Mouse (Mus musculus): ENCODE measurements around the gene Drg1.

The Drg1 gene

DNA sequence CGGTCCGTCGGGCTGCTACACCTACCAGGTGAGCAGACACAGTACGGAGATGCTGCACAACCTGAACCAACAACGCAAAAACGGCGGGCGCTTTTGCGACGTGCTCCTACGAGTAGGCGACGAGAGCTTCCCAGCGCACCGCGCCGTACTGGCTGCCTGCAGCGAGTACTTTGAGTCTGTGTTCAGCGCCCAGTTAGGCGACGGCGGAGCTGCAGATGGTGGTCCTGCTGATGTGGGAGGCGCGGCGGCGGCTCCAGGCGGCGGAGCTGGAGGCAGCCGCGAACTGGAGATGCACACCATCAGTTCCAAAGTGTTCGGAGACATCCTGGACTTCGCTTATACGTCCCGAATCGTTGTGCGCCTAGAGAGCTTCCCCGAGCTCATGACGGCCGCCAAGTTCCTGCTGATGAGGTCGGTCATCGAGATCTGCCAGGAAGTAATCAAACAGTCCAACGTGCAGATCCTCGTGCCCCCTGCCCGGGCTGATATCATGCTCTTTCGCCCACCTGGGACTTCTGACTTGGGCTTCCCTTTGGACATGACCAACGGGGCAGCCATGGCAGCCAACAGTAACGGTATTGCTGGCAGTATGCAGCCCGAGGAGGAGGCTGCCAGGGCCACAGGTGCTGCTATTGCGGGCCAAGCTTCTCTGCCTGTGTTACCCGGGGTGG lies 24.6 kb upstream of the Drg1 start:
- in situ Hi-C loops (cut with MboI; ENCODE audit: unreplicated experiment in 2 of 2): loop anchor here (5.0 kb wide), 1 partner anchor 42 kb away; the partner anchor contains the start of gene Pik3ip1 (in 2 of the 2)

DNA sequence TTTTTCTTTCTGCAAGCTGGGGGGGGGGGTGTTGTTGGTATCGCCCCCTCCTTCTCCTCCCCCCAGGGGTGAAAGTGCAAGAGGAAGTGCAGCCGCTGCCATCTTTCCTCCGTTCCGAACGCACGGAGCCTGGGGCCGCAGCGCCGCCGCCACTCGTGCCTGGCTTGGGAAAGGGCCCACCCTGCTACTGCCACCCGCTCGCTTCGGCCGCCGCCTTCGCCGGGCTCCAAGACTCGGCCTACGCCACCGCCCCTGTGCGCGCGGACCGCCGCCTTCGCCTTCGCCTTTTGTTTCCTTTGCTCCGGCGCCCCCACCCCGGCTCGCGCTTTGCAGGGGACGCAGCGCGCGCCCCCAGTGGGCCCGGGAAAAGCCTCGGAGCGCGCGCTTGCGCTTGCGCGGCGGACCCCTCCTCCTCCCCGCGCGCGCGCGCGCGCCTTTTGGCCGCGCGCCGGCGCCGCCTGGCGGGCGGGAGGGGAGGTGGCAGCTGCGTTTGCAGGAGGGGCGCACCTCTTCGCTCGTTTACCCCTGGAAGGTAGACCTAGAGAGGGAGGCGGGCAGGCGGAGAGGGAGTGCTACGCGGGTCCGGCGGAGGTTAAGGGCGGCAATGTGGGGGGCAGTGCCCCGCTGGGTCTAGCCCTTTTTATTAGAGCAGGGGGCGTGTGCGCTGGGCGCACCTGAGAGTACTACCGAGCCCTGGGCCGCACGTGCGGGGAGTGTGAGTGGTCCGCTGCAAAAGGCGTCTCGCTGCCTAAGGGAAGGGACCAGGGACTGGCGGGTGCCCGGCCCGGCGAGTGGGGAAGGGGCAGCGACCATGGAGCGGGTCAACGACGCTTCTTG lies 23.8 kb upstream of the Drg1 start:
- in situ Hi-C loops (cut with MboI; ENCODE audit: unreplicated experiment in 2 of 2): loop anchor here (5.0 kb wide), 1 partner anchor 42 kb away; the partner anchor contains the start of gene Pik3ip1 (in 2 of the 2)

DNA sequence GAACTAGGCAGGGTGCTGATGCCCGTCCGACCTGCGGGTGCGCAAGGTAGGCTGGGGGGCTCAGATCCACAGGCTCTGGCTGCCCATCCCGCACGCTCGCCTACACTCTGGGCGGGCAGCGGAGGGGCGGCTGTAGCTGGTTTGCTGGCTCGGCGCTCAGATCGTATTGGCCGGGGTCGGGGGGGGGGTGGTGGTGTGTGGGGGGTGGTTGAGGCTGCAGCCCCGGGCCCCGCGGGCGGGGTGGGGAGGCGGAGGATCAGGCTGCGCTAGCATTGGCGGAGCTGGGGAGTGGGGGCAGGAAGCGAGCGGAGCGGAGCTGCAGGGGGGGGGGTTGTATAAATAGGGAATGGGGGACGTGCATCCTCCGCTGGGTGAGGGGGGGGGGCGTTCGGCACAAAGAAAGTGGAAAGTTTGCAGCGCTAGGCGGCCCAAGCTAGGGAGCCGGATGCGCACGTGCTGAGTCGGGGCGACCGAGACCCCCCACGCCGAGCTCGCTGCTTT lies 23.1 kb upstream of the Drg1 start:
- in situ Hi-C loops (cut with MboI; ENCODE audit: unreplicated experiment in 2 of 2): no loop called here

DNA sequence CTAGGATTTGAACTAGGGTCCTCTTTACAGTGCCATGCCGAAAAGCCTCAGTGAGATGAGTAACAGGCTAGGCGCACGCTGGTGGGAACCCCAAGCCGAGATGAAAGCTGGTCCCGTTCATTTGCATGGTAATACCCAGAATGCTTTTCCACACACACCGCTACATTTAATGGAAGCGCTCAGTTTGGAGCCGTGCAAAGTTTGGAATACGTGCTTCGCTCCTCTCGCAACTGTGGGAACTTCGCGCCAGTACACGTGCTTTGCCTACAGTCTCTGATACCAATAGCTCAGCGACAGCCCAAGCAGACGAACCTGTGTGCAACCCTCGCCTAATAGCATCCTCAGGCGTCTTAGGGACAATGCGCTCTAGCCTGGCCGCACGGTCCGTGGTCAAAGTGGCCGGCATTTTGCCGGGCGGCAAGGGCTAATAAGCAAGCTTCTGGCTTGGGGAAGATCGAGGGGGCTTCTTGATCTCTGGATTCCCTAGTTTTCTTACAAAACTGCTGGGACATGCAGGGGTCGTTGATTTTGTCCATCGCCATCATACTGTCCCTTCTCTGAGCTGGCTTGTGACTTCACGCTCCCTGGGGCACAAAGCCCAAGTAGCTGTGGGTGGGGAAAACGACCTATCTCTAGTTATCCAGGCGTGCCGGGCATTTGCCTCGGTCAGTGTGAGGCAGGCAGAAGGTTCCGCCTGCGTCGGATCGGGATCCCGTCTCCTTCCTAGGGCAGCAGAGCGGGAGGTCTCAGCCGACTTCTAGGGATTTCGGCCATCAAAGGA lies 22.5 kb upstream of the Drg1 start, which contains the start of gene Patz1:
TSS of gene Patz1 (plus strand) at position 354 of the 781 bp plus-strand sequence.
- in situ Hi-C loops (cut with MboI; ENCODE audit: unreplicated experiment in 2 of 2): no loop called here

GRCm38 (mm10) chr11:3287921-3288320 lies 21.7 kb upstream of the Drg1 start:
- in situ Hi-C loops (cut with MboI; ENCODE audit: unreplicated experiment in 2 of 2): no loop called here

- in situ Hi-C loops (cut with MboI; ENCODE audit: unreplicated experiment in 2 of 2): no loop called here
Measured at GRCm38 (mm10) chr11:3287131-3287530, 20.9 kb upstream of the Drg1 start.

- in situ Hi-C loops (cut with MboI; ENCODE audit: unreplicated experiment in 2 of 2): no loop called here
Measured at GRCm38 (mm10) chr11:3285940-3286339, 19.7 kb upstream of the Drg1 start.

- in situ Hi-C loops (cut with MboI; ENCODE audit: unreplicated experiment in 2 of 2): no loop called here
Measured at GRCm38 (mm10) chr11:3283645-3284044, 17.4 kb upstream of the Drg1 start.

- in situ Hi-C loops (cut with MboI; ENCODE audit: unreplicated experiment in 2 of 2): no loop called here
Measured at GRCm38 (mm10) chr11:3282887-3283286, 16.7 kb upstream of the Drg1 start.

- in situ Hi-C loops (cut with MboI; ENCODE audit: unreplicated experiment in 2 of 2): no loop called here
Measured at GRCm38 (mm10) chr11:3279729-3280128, 13.5 kb upstream of the Drg1 start.

DNA sequence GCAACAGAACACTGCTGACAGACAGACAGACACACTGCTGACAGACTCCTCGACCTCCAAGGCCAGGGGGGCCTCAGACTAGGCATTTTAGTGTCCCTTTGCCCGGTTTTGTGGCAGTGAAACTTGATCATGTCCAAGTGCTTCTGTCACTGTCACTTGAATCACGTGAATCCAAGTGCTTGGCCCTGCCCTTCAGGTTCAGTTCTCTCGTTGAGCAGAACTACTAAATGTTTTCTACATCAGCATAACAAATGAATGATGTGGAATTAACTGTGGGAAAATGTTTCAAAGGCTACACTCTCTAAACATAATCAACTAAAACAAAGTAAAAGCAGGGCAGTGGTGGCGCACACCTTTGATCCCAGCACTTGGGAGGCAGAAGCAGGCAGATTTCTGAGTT lies 12.1 kb upstream of the Drg1 start:
- in situ Hi-C loops (cut with MboI; ENCODE audit: unreplicated experiment in 2 of 2): no loop called here

GRCm38 (mm10) chr11:3269241-3269640 lies 3.0 kb upstream of the Drg1 start:
- in situ Hi-C loops (cut with MboI; ENCODE audit: unreplicated experiment in 2 of 2): loop anchor here in 1 of 2 experiments (10.0 to 25.0 kb wide), 2 partner anchors 136 to 518 kb away; partner anchors contain the start of gene Limk2

DNA sequence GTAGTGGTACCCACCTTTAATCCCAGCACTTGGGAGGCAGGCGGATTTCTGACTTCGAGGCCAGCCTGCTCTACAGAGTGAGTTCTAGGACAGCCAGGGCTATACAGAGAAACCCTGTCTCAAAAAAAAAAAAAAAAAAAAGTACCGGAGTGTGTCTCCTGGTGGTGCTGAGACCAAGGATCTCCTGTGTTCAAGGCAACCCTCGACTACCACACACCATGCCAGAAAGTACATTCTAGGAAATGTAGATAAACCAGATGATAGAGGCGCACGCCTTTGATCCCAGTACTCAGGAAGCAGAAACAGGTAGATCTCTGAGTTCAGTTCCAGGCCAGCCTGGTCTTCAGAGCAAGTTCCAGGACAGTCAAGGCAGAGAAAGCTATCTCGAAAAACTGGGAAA lies 918 bp upstream of the Drg1 start:
- in situ Hi-C loops (cut with MboI; ENCODE audit: unreplicated experiment in 2 of 2): loop anchor here in 1 of 2 experiments (10.0 to 25.0 kb wide), 2 partner anchors 138 to 520 kb away; partner anchors contain the start of gene Limk2

DNA sequence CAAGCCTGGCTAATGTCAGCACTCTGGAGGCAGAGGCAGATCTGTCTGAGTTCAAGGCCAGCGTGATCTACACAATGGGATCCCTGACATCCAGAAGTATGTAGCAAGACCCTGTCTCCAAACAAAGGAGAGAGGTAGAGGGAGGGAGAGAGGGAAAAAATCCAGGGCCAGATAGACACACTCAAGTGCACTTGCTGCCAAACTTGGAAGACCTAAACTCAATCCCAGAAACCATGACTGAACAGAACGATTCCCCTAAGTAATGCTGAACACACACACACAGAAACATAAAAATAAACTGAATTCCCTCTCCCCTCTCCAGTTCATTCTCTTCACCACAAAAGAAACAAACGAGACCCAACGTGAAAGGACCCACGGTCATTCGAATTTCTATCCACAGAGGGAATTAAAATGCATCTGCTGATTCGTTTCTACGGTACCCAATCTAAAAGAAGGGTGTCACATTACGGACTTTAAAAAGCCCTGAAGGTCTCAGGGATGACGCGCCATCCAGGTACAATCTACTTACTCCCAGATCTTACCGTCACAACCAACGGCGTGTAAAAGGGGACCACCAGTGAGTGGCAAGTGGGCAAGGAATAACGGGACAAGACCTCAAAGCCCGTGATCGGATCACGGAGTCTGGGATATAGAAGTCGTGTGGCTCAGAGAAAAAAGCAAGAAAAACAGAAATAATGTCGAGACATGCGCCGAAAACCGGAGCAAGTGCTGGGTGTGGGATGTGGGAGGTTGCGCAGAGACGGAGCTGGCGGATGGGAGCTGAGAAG lies 730 bp downstream of the Drg1 start:
- in situ Hi-C loops (cut with MboI; ENCODE audit: unreplicated experiment in 2 of 2): loop anchor here in 1 of 2 experiments (10.0 to 25.0 kb wide), 2 partner anchors 139 to 522 kb away; partner anchors contain the start of gene Limk2

GRCm38 (mm10) chr11:3259537-3259936 lies 6.7 kb downstream of the Drg1 start:
- in situ Hi-C loops (cut with MboI; ENCODE audit: unreplicated experiment in 2 of 2): loop anchor here in 1 of 2 experiments (25.0 kb wide), 1 partner anchor 528 kb away; no protein-coding TSS in a partner anchor

DNA sequence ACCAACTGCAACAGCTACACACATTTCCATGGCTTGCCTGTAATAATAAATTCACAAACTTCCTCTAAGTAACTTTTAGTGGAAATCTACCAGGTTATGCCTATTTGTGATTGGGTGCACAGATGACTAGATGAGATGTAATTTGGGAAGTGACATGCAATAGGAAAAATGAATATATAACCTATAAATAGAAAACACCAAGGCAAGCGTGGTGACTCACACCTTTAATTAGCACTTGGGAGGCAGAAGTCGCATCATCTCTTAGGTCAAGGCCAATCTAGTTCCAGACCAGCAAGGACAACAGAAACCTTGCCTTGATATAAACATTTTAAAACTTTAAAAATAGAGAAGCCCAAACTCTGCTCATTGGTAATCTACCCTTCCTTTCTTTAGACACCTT lies 18.8 kb downstream of the Drg1 start:
- in situ Hi-C loops (cut with MboI; ENCODE audit: unreplicated experiment in 2 of 2): loop anchor here in 1 of 2 experiments (25.0 kb wide), 1 partner anchor 440 kb away; no protein-coding TSS in a partner anchor

- in situ Hi-C loops (cut with MboI; ENCODE audit: unreplicated experiment in 2 of 2): loop anchor here in 1 of 2 experiments (25.0 kb wide), 1 partner anchor 444 kb away; no protein-coding TSS in a partner anchor
Measured at GRCm38 (mm10) chr11:3243771-3244170, 22.4 kb downstream of the Drg1 start.

DNA sequence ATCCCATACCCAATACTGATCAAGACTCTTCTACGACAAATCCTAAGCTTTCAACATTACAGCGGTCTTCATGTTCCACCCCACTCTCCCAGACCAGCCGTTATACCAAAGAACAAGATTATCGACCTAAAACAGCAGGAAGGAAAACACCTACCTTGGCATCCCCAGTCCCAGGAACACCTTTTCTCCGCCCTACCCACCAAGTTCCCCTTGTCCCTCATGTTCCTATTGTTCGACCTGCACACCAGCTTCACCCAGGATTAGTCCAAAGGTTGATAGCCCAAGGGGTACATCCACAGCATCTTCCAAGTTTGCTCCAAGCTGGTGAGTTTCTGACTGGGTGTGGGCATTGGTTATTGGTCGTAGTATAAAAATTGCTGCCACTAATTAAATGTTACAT lies 23.8 kb downstream of the Drg1 start:
- in situ Hi-C loops (cut with MboI; ENCODE audit: unreplicated experiment in 2 of 2): loop anchor here in 1 of 2 experiments (25.0 kb wide), 1 partner anchor 445 kb away; no protein-coding TSS in a partner anchor

DNA sequence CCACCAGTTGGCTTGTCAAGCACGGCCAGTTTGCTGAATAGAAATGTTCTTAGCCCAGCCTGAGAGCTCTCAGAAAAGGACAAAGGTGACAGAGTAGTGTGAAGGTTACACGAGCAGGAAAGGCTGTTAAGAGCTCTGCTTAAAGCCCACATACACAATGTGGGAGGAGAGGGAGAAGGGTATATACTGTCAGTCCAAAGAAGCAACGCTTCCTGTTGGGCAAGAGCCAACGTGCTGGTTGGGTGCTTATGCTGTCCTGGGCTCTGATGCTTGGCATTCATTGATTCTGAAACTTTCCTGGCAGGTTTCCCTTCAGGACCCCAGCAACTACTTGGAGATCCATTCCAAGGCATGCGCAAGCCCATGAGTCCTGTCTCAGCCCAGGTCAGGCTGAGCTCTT lies 30.9 kb downstream of the Drg1 start:
- in situ Hi-C loops (cut with MboI; ENCODE audit: unreplicated experiment in 2 of 2): loop anchor here in 1 of 2 experiments (25.0 kb wide), 1 partner anchor 452 kb away; no protein-coding TSS in a partner anchor
